Mouse (Mus musculus) granulocyte monocyte progenitor cell, adult 5-6 weeks (primary cell): ENCODE results near the gene Ptprm. TPM values are rescaled to one million over a fixed set of nuclear protein-coding genes. Genes with fewer than 3 reads are reported as not detected.
A peak's percentile ranks its signal among the peaks of the same experiment; 100 is the strongest.

Experiments used
- ATAC-seq: replicated peaks from 2 replicates; pipeline ENCODE4 v1.8.0; 2016; ENCODE audit warnings: mild to moderate bottlenecking, moderate TSS enrichment, inconsistent platforms; ENCODE audit not compliant: poor library complexity, severe bottlenecking
- total RNA-seq, 2 experiments: library from RNA; stranded (forward) in 1 of 2; stranded (reverse) in 1 of 2; fragments of 200-712, 200-1000 nt in 1 of 2; fragments of >200 nt in 1 of 2; fragmentation: Nextera tagmentation in 1 of 2; gene quantifications; 2 replicates each; pipeline ENCODE4 v1.2.3; 2014 to 2017

Gene Ptprm
- total RNA-seq, 2 experiments from 2014 or later: 0.36 TPM; not detected in 1

- ATAC-seq: no peak
Observed at GRCm38 (mm10) chr17:67090997-67091396, 263.3 kb downstream of the Ptprm start.

DNA sequence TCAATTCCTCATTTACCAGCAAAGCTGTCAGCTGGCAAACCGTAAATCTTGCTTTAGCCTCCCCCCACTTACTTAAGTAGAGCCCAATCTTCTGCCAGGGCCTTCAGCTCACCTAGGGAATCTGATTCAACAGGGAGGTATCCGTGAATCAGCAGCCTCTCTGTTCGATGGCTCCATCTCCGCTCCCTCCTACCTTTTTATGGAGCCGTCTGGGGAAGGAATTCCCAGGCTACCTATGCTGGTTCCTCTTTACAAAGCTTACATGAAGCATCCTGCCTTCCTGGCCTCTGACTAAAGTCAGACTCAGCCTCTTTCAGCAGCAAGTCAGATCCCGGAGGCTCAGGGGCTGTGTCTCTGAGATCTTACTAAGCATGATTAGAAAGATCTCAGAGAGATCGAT lies 264.1 kb downstream of the Ptprm start:
- no peak for ATAC-seq

DNA sequence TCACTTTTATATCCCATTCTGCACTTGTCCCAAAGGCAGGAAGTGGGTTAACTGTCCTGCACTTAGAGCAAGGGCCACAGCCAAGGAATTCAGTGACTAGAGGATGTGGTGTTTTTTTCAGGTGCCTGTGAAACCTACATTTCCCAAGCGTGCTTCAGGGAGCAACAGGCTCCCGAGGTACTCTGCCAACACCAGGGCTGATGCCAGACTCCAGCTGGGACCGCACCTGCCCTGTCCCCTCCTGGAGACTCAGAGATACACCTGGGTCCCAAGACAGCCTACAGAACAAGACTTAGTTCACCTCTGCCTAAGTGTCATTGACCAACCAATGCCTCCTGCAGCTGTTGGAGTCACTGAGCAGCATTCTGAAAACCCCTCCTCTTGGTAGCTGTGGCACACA lies 264.6 kb downstream of the Ptprm start:
- ATAC-seq: no peak

- 0 out of 2 replicates have a peak, but pooled peaks have one; percentile 35 for ATAC-seq
Observed at GRCm38 (mm10) chr17:67087585-67087984, 266.7 kb downstream of the Ptprm start.

- ATAC-seq: no peak
Observed at GRCm38 (mm10) chr17:67086811-67087210, 267.4 kb downstream of the Ptprm start.

- ATAC-seq: no peak
Observed at GRCm38 (mm10) chr17:67084501-67084900, 269.8 kb downstream of the Ptprm start.

DNA sequence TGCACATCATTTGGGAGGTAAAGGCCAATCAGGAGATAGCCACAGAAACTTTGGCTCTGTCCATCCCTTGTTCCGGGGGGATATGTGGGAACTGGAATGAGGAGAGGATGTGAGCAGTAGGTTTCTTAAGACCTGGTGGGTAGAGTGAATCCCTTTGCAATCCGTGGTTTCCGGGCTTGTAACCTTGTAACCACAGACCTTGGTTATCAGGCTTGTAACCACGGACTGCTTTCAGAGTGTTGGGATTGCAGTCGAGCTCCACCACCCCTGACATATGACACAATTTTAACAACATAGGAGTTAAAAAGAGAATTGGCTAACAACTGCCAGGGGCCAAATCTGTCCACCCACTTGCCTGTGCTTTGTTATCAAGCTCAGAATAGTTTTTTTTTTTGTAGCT lies 270.2 kb downstream of the Ptprm start:
- ATAC-seq: peak; percentile 96

DNA sequence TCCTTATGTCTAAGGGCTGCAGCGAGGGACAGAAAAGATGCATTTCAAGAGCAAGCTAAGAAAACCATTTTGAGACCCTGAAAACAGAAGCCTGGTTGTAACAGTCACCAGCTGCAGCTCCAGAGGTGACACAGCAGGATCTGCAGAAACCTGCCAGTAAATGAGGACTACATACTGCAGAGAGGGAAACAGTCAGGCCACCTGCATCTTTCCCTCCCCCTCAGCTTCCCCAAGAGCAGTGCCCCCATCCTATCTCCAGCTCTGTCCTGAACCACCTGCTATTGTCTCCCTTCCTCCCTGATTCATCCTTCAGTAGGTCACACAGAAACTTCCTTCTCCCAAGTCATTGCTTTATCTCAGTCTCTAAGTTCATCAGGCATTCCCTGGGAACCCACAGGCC lies 274.7 kb downstream of the Ptprm start:
- no peak for ATAC-seq

DNA sequence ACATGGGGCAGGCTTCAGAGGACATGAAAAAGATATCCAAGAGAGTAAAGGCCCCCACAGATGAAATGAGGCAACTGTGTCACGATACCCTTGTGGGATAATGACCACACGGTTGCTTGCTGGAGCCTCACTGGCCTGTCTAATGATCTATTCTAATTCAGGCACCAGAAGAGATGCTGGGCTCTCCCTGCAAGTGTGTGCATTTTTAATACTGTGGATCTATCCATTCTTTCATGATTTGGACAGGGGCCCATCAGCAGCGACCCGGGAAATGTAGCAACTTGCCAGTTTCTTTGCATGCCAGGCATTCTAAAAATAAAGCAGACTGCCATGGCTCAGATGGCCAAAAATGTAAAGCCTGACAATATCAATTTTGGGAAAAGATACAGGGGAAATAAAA lies 280.7 kb downstream of the Ptprm start:
- no peak for ATAC-seq

GRCm38 (mm10) chr17:67073139-67073538 lies 281.1 kb downstream of the Ptprm start:
- no peak for ATAC-seq

GRCm38 (mm10) chr17:67071231-67072009 lies 282.8 kb downstream of the Ptprm start:
- no peak for ATAC-seq

- ATAC-seq: no peak
Observed at GRCm38 (mm10) chr17:67063611-67064010, 290.6 kb downstream of the Ptprm start.

DNA sequence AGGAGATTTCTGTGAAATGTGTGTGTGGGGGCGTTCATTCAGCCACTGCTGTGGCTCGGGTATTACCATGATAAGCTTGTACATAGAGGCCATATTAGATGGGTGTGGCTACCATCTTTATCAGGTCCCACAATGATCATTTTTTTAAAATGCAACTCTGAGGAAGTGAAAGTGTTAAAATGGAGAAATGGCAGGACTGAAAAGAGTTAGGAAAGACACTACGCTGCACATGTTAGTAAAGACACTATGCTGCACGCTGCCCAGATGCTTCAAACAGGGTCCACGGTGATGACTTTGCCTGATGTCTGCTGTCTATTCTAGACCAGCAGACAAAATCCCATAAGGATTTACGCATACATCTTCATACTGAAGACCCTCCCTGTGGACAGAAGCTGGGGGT lies 298.6 kb downstream of the Ptprm start:
- ATAC-seq: peak; percentile 87

DNA sequence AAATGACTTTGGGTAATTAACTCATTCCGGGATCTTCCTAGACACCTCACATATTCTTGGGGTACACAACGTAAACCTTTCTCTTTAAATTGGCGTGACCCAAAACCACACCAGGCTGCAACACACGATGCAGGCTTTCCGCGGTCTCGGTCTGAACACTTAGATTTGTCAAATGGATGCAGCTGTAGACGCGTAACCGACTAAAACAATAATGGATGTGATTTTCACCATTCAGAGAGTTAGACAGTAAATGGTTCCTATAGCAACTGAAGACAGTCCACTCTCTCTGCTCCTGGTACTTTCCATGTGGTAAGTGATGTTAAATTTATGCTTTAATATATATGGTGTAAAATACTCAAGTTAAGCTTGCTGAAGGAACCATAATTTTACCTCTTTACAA lies 300.1 kb downstream of the Ptprm start:
- no peak for ATAC-seq

DNA sequence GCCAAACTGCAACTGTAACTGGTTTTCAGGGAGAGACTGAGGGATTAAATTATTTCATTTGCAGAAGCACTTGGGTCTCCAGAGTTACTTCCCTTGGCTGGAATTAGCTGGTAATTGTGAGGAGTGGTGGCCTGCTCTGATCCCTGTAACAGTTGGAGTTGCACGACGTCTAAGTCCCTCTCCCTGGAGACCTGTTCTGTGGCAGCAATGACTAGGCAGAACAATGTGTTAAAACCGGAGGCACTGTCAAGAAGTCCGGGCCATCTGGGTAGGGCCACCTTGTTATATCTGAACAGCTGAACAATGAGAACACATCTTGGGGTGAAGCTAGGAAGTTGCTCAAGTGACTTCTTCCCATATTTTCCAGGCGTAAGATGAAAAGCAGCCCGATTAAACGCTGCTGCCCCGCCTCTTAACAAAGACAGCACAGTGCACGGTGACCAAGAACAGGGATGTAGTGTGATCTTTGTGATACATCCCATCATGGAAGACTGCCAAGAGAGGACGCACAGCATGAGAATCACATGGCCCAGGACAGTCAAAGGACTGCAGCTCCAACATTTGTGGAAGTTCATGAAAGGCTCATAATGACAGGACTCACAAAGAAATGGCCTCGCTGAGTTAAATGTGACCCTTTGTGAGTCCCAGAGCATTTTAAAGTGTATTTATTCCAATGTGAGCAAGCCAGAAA lies 301.5 kb downstream of the Ptprm start:
- ATAC-seq: no peak

GRCm38 (mm10) chr17:67047697-67048096 lies 306.6 kb downstream of the Ptprm start:
- ATAC-seq: no peak

GRCm38 (mm10) chr17:67038558-67038957 lies 315.7 kb downstream of the Ptprm start:
- no peak for ATAC-seq

GRCm38 (mm10) chr17:67033547-67033946 lies 320.7 kb downstream of the Ptprm start:
- ATAC-seq: no peak

- ATAC-seq: no peak
Observed at GRCm38 (mm10) chr17:67032021-67032420, 322.2 kb downstream of the Ptprm start.

DNA sequence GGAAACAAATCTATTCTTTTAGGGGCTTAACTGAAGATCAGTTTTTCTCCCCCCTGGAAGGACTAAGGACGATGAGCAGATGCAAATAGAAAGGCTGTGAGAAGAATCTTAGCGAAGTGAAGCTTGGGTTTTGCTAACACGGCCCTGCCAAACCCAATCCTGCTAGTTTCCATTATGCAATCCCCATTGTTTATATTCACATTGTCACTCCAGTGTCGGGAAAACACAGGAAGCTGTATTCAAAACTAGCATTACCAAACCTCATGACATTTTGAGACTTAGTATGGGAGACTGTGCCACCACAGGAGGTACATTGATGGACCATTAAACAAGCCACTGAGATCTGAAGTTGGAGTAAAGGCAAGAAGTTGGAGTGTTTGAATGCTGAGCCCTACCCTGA lies 322.9 kb downstream of the Ptprm start:
- ATAC-seq: no peak

GRCm38 (mm10) chr17:67027274-67027673 lies 327.0 kb downstream of the Ptprm start:
- ATAC-seq: no peak

DNA sequence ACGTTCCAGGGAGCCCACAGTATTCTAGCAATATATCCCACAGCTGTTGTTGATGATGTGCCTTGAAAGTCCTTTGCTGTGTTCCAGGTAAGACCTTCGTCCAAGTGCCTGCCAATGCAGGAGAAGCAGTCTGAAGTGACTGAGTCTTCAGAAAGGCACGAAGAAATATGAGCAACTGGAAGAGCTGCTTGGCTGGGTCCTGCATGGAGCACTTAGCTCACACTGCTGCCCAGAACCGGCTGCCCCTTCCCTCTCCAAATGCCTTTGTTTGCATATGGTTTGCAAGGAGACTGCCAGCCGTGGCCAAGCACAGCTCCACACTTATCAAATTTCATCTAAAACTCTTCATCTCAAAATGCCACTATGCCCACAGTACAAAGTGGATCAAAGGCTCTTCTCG lies 337.8 kb downstream of the Ptprm start:
- no peak for ATAC-seq
